Comparison of ENCODE assay signal across 21 mouse cellular contexts in the genomic region with DNA sequence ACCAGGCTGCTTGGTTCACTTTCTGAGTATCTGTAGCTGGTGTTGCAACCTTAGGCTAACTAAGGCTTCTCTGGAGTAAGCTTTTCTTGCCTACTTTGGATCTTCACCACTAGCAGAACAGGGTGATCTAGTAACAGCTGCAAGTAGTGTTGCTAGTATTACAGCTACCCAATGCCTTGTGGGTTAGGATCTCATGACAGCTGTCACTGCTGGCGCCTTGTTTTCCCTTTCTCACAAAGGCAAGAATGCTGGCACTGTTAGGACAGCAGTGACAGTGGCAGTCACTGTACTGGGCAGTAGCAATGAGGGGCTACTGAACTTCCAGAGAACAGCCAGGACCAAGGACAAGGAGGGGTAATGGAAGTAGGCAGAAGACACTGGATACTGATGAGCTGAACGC. TPM values are rescaled to one million over a fixed set of nuclear protein-coding genes. Genes with fewer than 3 reads are reported as not detected.
DNase-seq lines count a peak whose midpoint lies in the region; ATAC-seq and TF ChIP-seq lines count a peak whose summit lies in the region.
"Had no signal": no experiment of that assay in that cellular context is flagged by ENCODE, and none has a peak within 500 bp of the region (broad histone marks: within the 10 kb centered on the region; RNA-seq: fewer than 3 reads in every experiment).

No protein-coding gene starts in this region.

- H3K4me3 ChIP-seq in limb, embryonic 14.5 days (replicated peaks; ENCODE audit: low read length), result no peak overlapping the region
- H3K4me3 ChIP-seq in limb, embryonic 10.5 days, result no peak overlapping the region
- H3K4me3 ChIP-seq in myocyte, result no peak overlapping the region
- no peak overlapping the region for H3K4me3 ChIP-seq in intestine, postnatal 0 days (ENCODE audit: low read depth, low read length)
- H3K4me3 ChIP-seq: embryonic facial prominence, embryonic 12.5 days; embryonic facial prominence, embryonic 15.5 days; erythroblast, embryonic 14.5 days; forebrain, embryonic 10.5 days; forebrain, embryonic 12.5 days had no signal

- no peaks in the 10 kb centered on the region for H3K27me3 ChIP-seq in limb, embryonic 14.5 days (ENCODE audit: control insufficient read depth, insufficient read depth, low read length)
- no peaks in the 10 kb centered on the region for H3K27me3 ChIP-seq in limb, embryonic 10.5 days (ENCODE audit: low read depth, poor library complexity, severe bottlenecking)
- no peaks in the 10 kb centered on the region for H3K27me3 ChIP-seq in myocyte (ENCODE audit: control insufficient read depth, insufficient read depth, insufficient read length)
- H3K27me3 ChIP-seq in intestine, postnatal 0 days (replicated peaks; ENCODE audit: control insufficient read depth, insufficient read depth, low read length), result no peaks in the 10 kb centered on the region
- H3K27me3 ChIP-seq: embryonic facial prominence, embryonic 12.5 days; embryonic facial prominence, embryonic 15.5 days; forebrain, embryonic 12.5 days had no signal

- DNase-seq in limb, embryonic 14.5 days (ENCODE audit: low spot score), result peak; percentile 4
- no peak for DNase-seq in limb, embryonic 10.5 days (ENCODE audit: low spot score)
- no peak for DNase-seq in urinary bladder, postnatal 25 days (ENCODE audit: low spot score)
- DNase-seq: adrenal gland, adult 8-10 months; adrenal gland, postnatal 14 days; adrenal gland, postnatal 36 days; cerebellum, adult 11-12 months; cerebellum, adult 2 months; cerebellum, adult 9-11 months; cerebellum, postnatal 14 days; cerebellum, postnatal 36 days; embryo, embryonic 11 days had no signal

- no peak overlapping the region for H3K4me2 ChIP-seq in limb, embryonic 14.5 days (replicated peaks; ENCODE audit: low read depth, low read length, severe bottlenecking)
- no peak overlapping the region for H3K4me2 ChIP-seq in myocyte (ENCODE audit: low read depth)
- no peak overlapping the region for H3K4me2 ChIP-seq in intestine, postnatal 0 days (replicated peaks; ENCODE audit: low read depth)
- H3K4me2 ChIP-seq: embryonic facial prominence, embryonic 12.5 days; embryonic facial prominence, embryonic 15.5 days; forebrain, embryonic 12.5 days had no signal

- H3K9ac ChIP-seq in limb, embryonic 14.5 days (ENCODE audit: low read depth, low read length, severe bottlenecking), result no peak overlapping the region
- H3K9ac ChIP-seq in intestine, postnatal 0 days (ENCODE audit: low read depth, low read length), result no peak overlapping the region
- H3K9ac ChIP-seq: embryonic facial prominence, embryonic 12.5 days; embryonic facial prominence, embryonic 15.5 days; forebrain, embryonic 12.5 days had no signal

- no peak overlapping the region for H3ac ChIP-seq in myocyte (ENCODE audit: control insufficient read depth, insufficient read length)

- H3K36me3 ChIP-seq in limb, embryonic 14.5 days (ENCODE audit: control insufficient read depth, insufficient read depth, low read length), result no peaks in the 10 kb centered on the region
- H3K36me3 ChIP-seq in limb, embryonic 10.5 days, result peaks cover 8% of the 10 kb centered on the region
- H3K36me3 ChIP-seq in myocyte (ENCODE audit: control insufficient read depth, insufficient read depth), result no peaks in the 10 kb centered on the region
- no peaks in the 10 kb centered on the region for H3K36me3 ChIP-seq in intestine, postnatal 0 days (ENCODE audit: control insufficient read depth, insufficient read depth)
- H3K36me3 ChIP-seq: embryonic facial prominence, embryonic 12.5 days; embryonic facial prominence, embryonic 15.5 days had no signal

- peak; percentile 50 for ATAC-seq in limb, embryonic 14.5 days (ENCODE audit: low FRiP score, low read depth)
- no peak for ATAC-seq in intestine, postnatal 0 days
- ATAC-seq: forebrain, embryonic 14.5 days; forebrain, embryonic 16.5 days had no signal

- TF ChIP-seq POLR2A in limb, embryonic 14.5 days (IDR thresholded peaks at IDR 0.05; ENCODE audit: borderline replicate concordance, extremely low read depth, insufficient read depth, insufficient read length), result no peak
- TF ChIP-seq POLR2A in myocyte (IDR thresholded peaks at IDR 0.05; ENCODE audit: insufficient read length, low read depth), result no peak

- H3K79me2 ChIP-seq in myocyte (ENCODE audit: control insufficient read depth, insufficient read depth), result no peaks in the 10 kb centered on the region

- H3K9me3 ChIP-seq in limb, embryonic 14.5 days (ENCODE audit: control insufficient read depth, low read length), result no peaks in the 10 kb centered on the region
- no peaks in the 10 kb centered on the region for H3K9me3 ChIP-seq in limb, embryonic 10.5 days (replicated peaks)
- no peaks in the 10 kb centered on the region for H3K9me3 ChIP-seq in intestine, postnatal 0 days (ENCODE audit: control insufficient read depth)
- H3K9me3 ChIP-seq: embryonic facial prominence, embryonic 15.5 days; forebrain, embryonic 12.5 days had no signal

- no peaks in the 10 kb centered on the region for H3K4me1 ChIP-seq in limb, embryonic 14.5 days (ENCODE audit: control insufficient read depth, insufficient read depth, low read length)
- no peaks in the 10 kb centered on the region for H3K4me1 ChIP-seq in limb, embryonic 10.5 days
- H3K4me1 ChIP-seq in intestine, postnatal 0 days (replicated peaks; ENCODE audit: control insufficient read depth, insufficient read depth, low read length), result no peaks in the 10 kb centered on the region
- H3K4me1 ChIP-seq: embryonic facial prominence, embryonic 12.5 days; embryonic facial prominence, embryonic 15.5 days; forebrain, embryonic 10.5 days; forebrain, embryonic 12.5 days had no signal

- WGBS in limb, embryonic 14.5 days, result 85% methylated on average over 2 of the region's 2 CpGs
- WGBS in limb, embryonic 10.5 days, result 85% methylated on average over 2 of the region's 2 CpGs
- 88% methylated on average over 2 of the region's 2 CpGs for WGBS in intestine, postnatal 0 days

- TF ChIP-seq CTCF in intestine, postnatal 0 days (IDR thresholded peaks at IDR 0.05; ENCODE audit: low read depth), result no peak

- H3K27ac ChIP-seq in limb, embryonic 14.5 days (replicated peaks; ENCODE audit: low read depth, low read length), result no peak overlapping the region
- no peak overlapping the region for H3K27ac ChIP-seq in limb, embryonic 10.5 days
- no peak overlapping the region for H3K27ac ChIP-seq in intestine, postnatal 0 days (ENCODE audit: low read depth, low read length)
- H3K27ac ChIP-seq: embryonic facial prominence, embryonic 12.5 days; embryonic facial prominence, embryonic 15.5 days; forebrain, embryonic 10.5 days; forebrain, embryonic 12.5 days had no signal

TF ChIP-seq in myocyte, 11 proteins besides CTCF, POLR2A, EP300 and RAD21:
- TF ChIP-seq TCF3 (IDR thresholded peaks at IDR 0.05; ENCODE audit: insufficient read length, low read depth) (peak; percentile 30), POLR2AphosphoS2 (IDR thresholded peaks at IDR 0.05; ENCODE audit: insufficient read length, low read depth) (no peak), MYOG (IDR thresholded peaks at IDR 0.05; ENCODE audit: control insufficient read depth in 1 of 3, insufficient read depth in 1 of 3, insufficient read length in 2 of 3, low read depth in 2 of 3) (peak; percentile 52 to 98 (median 89)), MAX (IDR thresholded peaks at IDR 0.05; ENCODE audit: low read depth) (no peak), CEBPB (IDR thresholded peaks at IDR 0.05; ENCODE audit: insufficient read depth, poor library complexity, severe bottlenecking) (peak; percentile 12; the same call in 1 of the 2 replicates), MYOD1 (IDR thresholded peaks at IDR 0.05; ENCODE audit: control insufficient read depth in 1 of 3, insufficient read length in 2 of 3, low read depth in 2 of 3) (peak; percentile 52 to 91 (median 85)), TCF12 (IDR thresholded peaks at IDR 0.05; ENCODE audit: insufficient read depth, poor library complexity, severe bottlenecking) (peak; percentile 30)

RNA-seq across cellular contexts. Expression of a gene that starts 9.9 kb away (rescaled TPM):
- polyA plus RNA-seq in limb, embryonic 14.5 days (2012; rRNA removed), result 19.5 and 24.1 TPM in 2 replicates
- polyA plus RNA-seq in limb, embryonic 14.5 days (2014; fragmentation: Nextera tagmentation; extraction: Ambion mirVana), result 37.1 and 37.4 TPM in 2 replicates
- polyA plus RNA-seq in limb, embryonic 10.5 days (2016; fragmentation: Nextera tagmentation; extraction: Ambion mirVana), result 53.0 and 63.5 TPM in 2 replicates
- 4.4 TPM for polyA plus RNA-seq in myocyte (2012; fragmentation: generic; extraction: Trizol)
- polyA plus RNA-seq in intestine, postnatal 0 days (2015; fragmentation: Nextera tagmentation; extraction: Ambion mirVana), result 8.5 and 9.4 TPM in 2 replicates
